Mouse (Mus musculus) CH12.LX (cell line): ENCODE measurements at regions not wholly inside any gene's neighbourhood (a gene's known extent, or its start where the extent isn't known, plus 50 kb on each side); places are given as distances from the start of the nearest gene placed in this dataset.

ENCODE experiments used
- DNase-seq: peaks from one replicate; pipeline ENCODE4 v3.0.0-alpha.2; 2013; ENCODE audit errors: extremely low read depth
- H3K27ac ChIP-seq: 2 replicates; pipeline ENCODE4 v1.5.1; 2012; ENCODE audit warnings: low read depth, mild to moderate bottlenecking, control low read depth, moderate library complexity; ENCODE audit not compliant: insufficient read depth
- H3K27me3 ChIP-seq: replicated peaks from 2 replicates; pipeline ENCODE3; 2012; ENCODE audit warnings: inconsistent platforms
- H3K36me3 ChIP-seq, 2 experiments: replicated peaks in 1 of 2; 2 replicates each; pipeline versions ENCODE3 to v1.6.1; 2012; ENCODE audit warnings: inconsistent platforms in 1 of 2, low read length in 1 of 2, mild to moderate bottlenecking in 1 of 2, mixed read lengths in 1 of 2, moderate library complexity in 1 of 2; ENCODE audit not compliant: control insufficient read depth in 1 of 2, insufficient read depth in 1 of 2
- H3K4me1 ChIP-seq, 2 experiments: 2 replicates each; pipeline ENCODE4 v1.6.1; 2012; ENCODE audit warnings: inconsistent platforms in 1 of 2, moderate library complexity in 1 of 2; ENCODE audit not compliant: insufficient read depth in 2 of 2, control insufficient read depth in 1 of 2
- H3K4me2 ChIP-seq: 2 replicates; pipeline ENCODE4 v1.6.1; 2012; ENCODE audit warnings: low read depth, mild to moderate bottlenecking, control low read depth; ENCODE audit not compliant: poor library complexity, insufficient read depth, severe bottlenecking
- H3K4me3 ChIP-seq, 3 experiments: fragments of 150-350 bp in 1 of 3; sonication (generic) in 1 of 3; replicated peaks in 1 of 3; 2 replicates each; pipeline versions ENCODE3 to v1.5.1; 2011 to 2012; ENCODE audit warnings: low read depth in 2 of 3, low read length in 2 of 3, mild to moderate bottlenecking in 2 of 3, moderate library complexity in 2 of 3, control low read depth in 1 of 3, improper control_type of control experiment in 1 of 3, inconsistent platforms in 1 of 3, mixed read lengths in 1 of 3; ENCODE audit not compliant: poor library complexity in 1 of 3
- H3K79me2 ChIP-seq: replicated peaks from 2 replicates; pipeline ENCODE4 v1.6.1; 2012; ENCODE audit warnings: mild to moderate bottlenecking, moderate library complexity; ENCODE audit not compliant: control insufficient read depth, poor library complexity, insufficient read depth, severe bottlenecking; ENCODE audit errors: extremely low read depth
- H3K9ac ChIP-seq: 2 replicates; pipeline ENCODE4 v1.6.1; 2012; ENCODE audit warnings: low read depth, mild to moderate bottlenecking, control low read depth, moderate library complexity; ENCODE audit not compliant: insufficient read depth
- H3K9me3 ChIP-seq: replicated peaks from 2 replicates; pipeline ENCODE3; 2012; ENCODE audit warnings: low read length, inconsistent platforms, mixed read lengths
- CTCF ChIP-seq, 2 experiments: IDR thresholded peaks in 1 of 2; conservative IDR thresholded peaks in 1 of 2; 2 replicates each; pipeline ENCODE4 v1.5.1; 2011 to 2012; ENCODE audit warnings: low read depth in 2 of 2, low read length in 2 of 2, improper control_type of control experiment in 1 of 2, inconsistent platforms in 1 of 2, mild to moderate bottlenecking in 1 of 2, moderate library complexity in 1 of 2
- EP300 ChIP-seq: IDR thresholded peaks from 2 replicates; pipeline ENCODE4 v1.6.1; 2011; ENCODE audit warnings: low read length, improper control_type of control experiment
- GABPA ChIP-seq: IDR thresholded peaks from 2 replicates; pipeline ENCODE4 v1.6.1; 2012; ENCODE audit warnings: low read depth, low read length, improper control_type of control experiment, inconsistent platforms; ENCODE audit not compliant: insufficient replicate concordance
- MYC ChIP-seq: IDR thresholded peaks from 2 replicates; pipeline ENCODE4 v1.6.1; 2011; ENCODE audit warnings: low read depth, mild to moderate bottlenecking, improper control_type of control experiment, low read length
- NELFE ChIP-seq: IDR thresholded peaks from 2 replicates; pipeline ENCODE4 v1.6.1; 2011; ENCODE audit warnings: low read depth, low read length, improper control_type of control experiment
- POLR2AphosphoS2 ChIP-seq: IDR thresholded peaks from 2 replicates; pipeline ENCODE4 v1.6.1; 2011; ENCODE audit warnings: low read depth, low read length, improper control_type of control experiment
- RAD21 ChIP-seq: IDR thresholded peaks from 2 replicates; pipeline ENCODE4 v1.6.1; 2011; ENCODE audit warnings: low read depth, mild to moderate bottlenecking, low read length, improper control_type of control experiment, moderate library complexity
- RCOR1 ChIP-seq: conservative IDR thresholded peaks from 2 replicates; pipeline ENCODE4 v1.6.1; 2012; ENCODE audit warnings: low read depth, mild to moderate bottlenecking, inconsistent platforms, low read length, improper control_type of control experiment
- SMC3 ChIP-seq: IDR thresholded peaks from 2 replicates; pipeline ENCODE4 v1.6.1; 2011; ENCODE audit warnings: low read depth, low read length, improper control_type of control experiment
- USF2 ChIP-seq: conservative IDR thresholded peaks from 2 replicates; pipeline ENCODE4 v1.6.1; 2011; ENCODE audit warnings: low read depth, low read length, improper control_type of control experiment
- ZNF384 ChIP-seq: IDR thresholded peaks from 2 replicates; pipeline ENCODE4 v1.6.1; 2012; ENCODE audit warnings: low read depth, low read length, improper control_type of control experiment, inconsistent platforms
- dilution Hi-C: fragments of 300-500 bp; cut with MboI; formaldehyde crosslinking; loops from 2 replicates; pipeline ENCODE4 v1.14.3; 2020; ENCODE audit warnings: low sequenced_read_pairs; ENCODE audit not compliant: extremely low pct_unique_long_range_greater_than_20kb, extremely low pct_ligation_motif_present
- in situ Hi-C: fragments of 300-500 bp; cut with MboI; formaldehyde crosslinking; loops from 3 replicates; pipeline ENCODE4 v1.14.3; 2019; ENCODE audit warnings: low sequenced_read_pairs, low pct_ligation_motif_present, low pct_unique_long_range_greater_than_20kb, mixed read lengths

DNA sequence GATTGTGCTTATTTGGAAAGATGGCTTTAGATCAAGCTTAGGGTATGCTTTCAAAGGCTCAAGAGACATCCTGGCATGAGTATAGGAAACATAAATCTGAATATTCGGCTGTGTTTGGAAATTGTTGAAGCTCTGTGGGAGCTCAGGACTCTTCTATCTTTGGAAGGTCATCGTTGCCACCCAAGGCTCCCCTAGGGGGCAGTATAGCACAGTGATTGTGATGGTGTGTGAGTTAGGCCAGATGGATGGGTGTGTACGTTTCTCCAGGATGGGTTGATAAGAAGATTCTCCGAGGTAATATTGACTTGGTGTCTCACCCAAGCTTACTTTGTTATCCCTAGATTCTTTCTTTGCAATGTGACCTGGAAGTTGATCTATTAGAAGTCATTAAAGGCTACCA, 93.3 kb upstream of the Card11 start:
- Histone ChIP-seq H3K27ac (no peak overlapping the region), H3K4me2 (no peak overlapping the region), H3K4me1 (no peaks in the 10 kb centered on the region), H3K9ac (no peak overlapping the region), H3K79me2 (no peaks in the 10 kb centered on the region), H3K9me3 (no peaks in the 10 kb centered on the region), H3K27me3 (no peaks in the 10 kb centered on the region)
- dilution Hi-C loops = no loop called here
- DNase-seq = peak; percentile 68
- TF ChIP-seq CTCF (conservative IDR thresholded peaks at IDR 0.05 in 1 of 2, IDR thresholded peaks at IDR 0.05 in 1 of 2; ENCODE audit: low read depth in 2 of 2, low read length in 2 of 2) (peak; percentile 62 to 82), RAD21 (peak; percentile 85), SMC3 (peak; percentile 70), NELFE (no peak)
- TF ChIP-seq, all 38 proteins: peak for 3
- in situ Hi-C loops = no loop called here
- no peak overlapping the region for H3K4me3 ChIP-seq
- H3K36me3 ChIP-seq = no peaks in the 10 kb centered on the region

DNA sequence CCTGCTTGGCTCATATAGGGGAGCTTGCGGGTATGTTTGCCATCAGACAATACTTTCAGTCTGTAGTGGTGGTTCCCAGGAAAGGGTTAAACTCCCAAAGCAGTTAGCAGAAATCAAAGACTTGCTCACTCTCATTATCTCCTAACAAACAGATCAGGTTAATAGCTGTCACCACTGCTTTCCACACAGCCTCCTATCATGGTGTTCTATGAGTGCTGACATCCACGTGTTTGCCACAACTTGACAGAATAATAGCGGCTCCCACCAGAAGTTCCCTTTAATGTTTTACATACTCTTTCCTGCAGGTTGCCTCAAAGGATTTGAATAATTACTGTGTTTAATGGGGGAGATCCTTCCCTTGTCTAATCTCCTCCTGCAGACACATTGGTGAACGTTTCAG, 97.5 kb upstream of the Card11 start:
- no peak for DNase-seq
- H3K27ac ChIP-seq = no peak overlapping the region
- no peaks in the 10 kb centered on the region for H3K27me3 ChIP-seq
- no peak overlapping the region for H3K4me2 ChIP-seq
- TF ChIP-seq MYC (no peak), ZNF384 (no peak), POLR2AphosphoS2 (no peak), RCOR1 (no peak)
- in situ Hi-C loops = no loop called here
- no peaks in the 10 kb centered on the region for H3K79me2 ChIP-seq
- H3K4me1 ChIP-seq = no peaks in the 10 kb centered on the region
- dilution Hi-C loops = no loop called here
- no peaks in the 10 kb centered on the region for H3K36me3 ChIP-seq
- no peak overlapping the region for H3K4me3 ChIP-seq
- no peaks in the 10 kb centered on the region for H3K9me3 ChIP-seq
- H3K9ac ChIP-seq = no peak overlapping the region

DNA sequence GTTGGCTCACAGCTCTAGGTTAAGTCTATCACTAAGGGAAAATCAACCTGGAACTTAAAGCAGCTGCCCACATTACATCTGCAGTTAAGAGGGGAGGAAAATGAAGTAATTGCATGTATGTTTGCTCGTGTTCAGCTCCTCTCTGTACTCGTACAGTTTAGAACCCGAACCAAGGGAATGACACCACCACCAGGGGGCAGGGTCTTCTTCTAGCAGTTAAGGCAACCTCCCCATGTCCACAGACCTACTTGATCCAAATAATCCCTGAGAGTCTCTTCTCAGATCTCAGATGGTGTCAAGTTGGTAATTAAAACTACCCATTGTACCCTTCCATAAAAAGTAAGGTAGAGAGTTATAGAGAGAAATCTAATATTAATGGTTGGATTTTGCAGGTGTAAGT, 111.3 kb upstream of the Card11 start:
- Histone ChIP-seq H3K4me2 (no peak overlapping the region), H3K36me3 (no peaks in the 10 kb centered on the region), H3K27ac (no peak overlapping the region), H3K4me1 (no peaks in the 10 kb centered on the region), H3K9me3 (no peaks in the 10 kb centered on the region), H3K27me3 (no peaks in the 10 kb centered on the region), H3K4me3 (no peak overlapping the region), H3K9ac (no peak overlapping the region), H3K79me2 (no peaks in the 10 kb centered on the region)
- in situ Hi-C loops (no loop called here), dilution Hi-C loops (no loop called here)
- peak; percentile 23 for DNase-seq
- TF ChIP-seq RAD21 (peak; percentile 25), SMC3 (peak; percentile 42), CTCF (conservative IDR thresholded peaks at IDR 0.05 in 1 of 2, IDR thresholded peaks at IDR 0.05 in 1 of 2; ENCODE audit: low read depth in 2 of 2, low read length in 2 of 2) (peak; percentile 17 to 47; a peak in 2 of 4 replicates), EP300 (no peak), GABPA (no peak), USF2 (no peak)
